Mouse (Mus musculus): ENCODE data around the gene Azi2.

The Azi2 gene

GRCm38 (mm10) chr9:118082575-118083431 lies 42.5 kb downstream of the Azi2 start:
- no peak for DNase-seq (ENCODE audit: low spot score in 2 of 2)

GRCm38 (mm10) chr9:118083834-118084233 lies 43.5 kb downstream of the Azi2 start:
- no peak for DNase-seq (ENCODE audit: low spot score in 2 of 2)

- DNase-seq (ENCODE audit: low spot score in 2 of 2) = peak in 1 of 2 experiments; percentile 9
These were observed 59.1 kb downstream of the Azi2 start for GRCm38 (mm10) chr9:118099395-118099794.

- DNase-seq (ENCODE audit: low spot score in 2 of 2) = no peak
These were observed 60.2 kb downstream of the Azi2 start for GRCm38 (mm10) chr9:118100484-118100883.

GRCm38 (mm10) chr9:118101802-118102201 lies 61.5 kb downstream of the Azi2 start:
- DNase-seq (ENCODE audit: low spot score in 2 of 2) = no peak

- DNase-seq (ENCODE audit: low spot score in 2 of 2) = peak in 1 of 2 experiments; percentile 13
These were observed 68.3 kb downstream of the Azi2 start for GRCm38 (mm10) chr9:118108527-118109011.

GRCm38 (mm10) chr9:118109697-118110359 lies 69.5 kb downstream of the Azi2 start:
- no peak for DNase-seq (ENCODE audit: low spot score in 2 of 2)

GRCm38 (mm10) chr9:118110360-118110710 lies 70.0 kb downstream of the Azi2 start:
- no peak for DNase-seq (ENCODE audit: low spot score in 2 of 2)

Data from frontal cortex, postnatal 36 days (tissue).